Comparison of ENCODE assay signal across 12 mouse cellular contexts in genomic region chr3:144558274-144558673, GRCm38 (mm10). TPM values are rescaled to one million over a fixed set of nuclear protein-coding genes. Genes with fewer than 3 reads are reported as not detected.
A peak's percentile ranks its signal among the peaks of the same experiment; 100 is the strongest.
DNase-seq lines count a peak whose midpoint lies in the region; ATAC-seq lines count a peak whose summit lies in the region.
"Had no signal": no experiment of that assay in that cellular context is flagged by ENCODE, and none has a peak within 500 bp of the region (broad histone marks: within the 10 kb centered on the region; RNA-seq: fewer than 3 reads in every experiment).

No protein-coding gene starts in this region.

- no peak for DNase-seq in heart, postnatal 25 days (ENCODE audit: low spot score)
- DNase-seq in embryo, embryonic 9.5 days (ENCODE audit: extremely low spot score), result no peak
- DNase-seq in midbrain, embryonic 11.5 days (ENCODE audit: low spot score, missing footprints), result no peak
- DNase-seq: gastrocnemius, postnatal 36 days had no signal

- WGBS in heart, embryonic 16.5 days, result 54% methylated on average over 5 of the region's 5 CpGs
- WGBS in midbrain, embryonic 12.5 days, result 46% methylated on average over 5 of the region's 5 CpGs
- 44% methylated on average over 5 of the region's 5 CpGs for WGBS in midbrain, embryonic 15.5 days
- WGBS in forebrain, embryonic 15.5 days, result 38% methylated on average over 5 of the region's 5 CpGs
- 41% methylated on average over 5 of the region's 5 CpGs for WGBS in stomach, embryonic 16.5 days
- WGBS in midbrain, embryonic 11.5 days, result 43% methylated on average over 5 of the region's 5 CpGs

- 0 out of 2 replicates have a peak overlapping the region, but pooled peaks have one; percentile 23 for H3K4me2 ChIP-seq in heart, embryonic 16.5 days (ENCODE audit: low read depth, low read length)
- H3K4me2 ChIP-seq in midbrain, embryonic 12.5 days (replicated peaks), result no peak overlapping the region
- H3K4me2 ChIP-seq in midbrain, embryonic 15.5 days, result no peak overlapping the region
- H3K4me2 ChIP-seq in forebrain, embryonic 15.5 days (replicated peaks), result no peak overlapping the region; the same call in 1 of the 2 replicates
- no peak overlapping the region for H3K4me2 ChIP-seq in stomach, embryonic 16.5 days (ENCODE audit: low read depth, low read length)
- no peak overlapping the region for H3K4me2 ChIP-seq in midbrain, embryonic 11.5 days
- H3K4me2 ChIP-seq: hindbrain, embryonic 14.5 days had no signal

- no peak overlapping the region for H3K9ac ChIP-seq in heart, embryonic 16.5 days (ENCODE audit: low read length)
- 0 out of 2 replicates have a peak overlapping the region, but pooled peaks have one; percentile 6 for H3K9ac ChIP-seq in midbrain, embryonic 12.5 days (replicated peaks)
- no peak overlapping the region for H3K9ac ChIP-seq in midbrain, embryonic 15.5 days
- H3K9ac ChIP-seq in forebrain, embryonic 15.5 days (replicated peaks), result no peak overlapping the region
- H3K9ac ChIP-seq in stomach, embryonic 16.5 days (ENCODE audit: low read length), result no peak overlapping the region
- no peak overlapping the region for H3K9ac ChIP-seq in midbrain, embryonic 11.5 days (ENCODE audit: low read length)
- H3K9ac ChIP-seq: hindbrain, embryonic 14.5 days had no signal

- H3K4me3 ChIP-seq in heart, embryonic 16.5 days (ENCODE audit: low read length), result no peak overlapping the region
- no peak overlapping the region for H3K4me3 ChIP-seq in midbrain, embryonic 12.5 days
- H3K4me3 ChIP-seq in midbrain, embryonic 15.5 days, result no peak overlapping the region
- no peak overlapping the region for H3K4me3 ChIP-seq in forebrain, embryonic 15.5 days
- no peak overlapping the region for H3K4me3 ChIP-seq in stomach, embryonic 16.5 days (replicated peaks; ENCODE audit: low read length)
- H3K4me3 ChIP-seq in midbrain, embryonic 11.5 days (ENCODE audit: low read depth, low read length), result no peak overlapping the region
- H3K4me3 ChIP-seq: left cerebral cortex, adult 2 months had no signal

- H3K27ac ChIP-seq in heart, embryonic 16.5 days (ENCODE audit: low read length), result no peak overlapping the region
- no peak overlapping the region for H3K27ac ChIP-seq in midbrain, embryonic 12.5 days (replicated peaks)
- no peak overlapping the region for H3K27ac ChIP-seq in midbrain, embryonic 15.5 days
- peak overlapping the region; percentile 56 for H3K27ac ChIP-seq in forebrain, embryonic 15.5 days (replicated peaks)
- H3K27ac ChIP-seq in stomach, embryonic 16.5 days (ENCODE audit: low read length), result no peak overlapping the region
- no peak overlapping the region for H3K27ac ChIP-seq in midbrain, embryonic 11.5 days (ENCODE audit: low read depth, low read length)
- H3K27ac ChIP-seq: hindbrain, embryonic 14.5 days; left cerebral cortex, adult 2 months had no signal

- intact Hi-C loops in heart, postnatal 25 days (cut with DNase I), result no loop called here

- no peaks in the 10 kb centered on the region for H3K36me3 ChIP-seq in heart, embryonic 16.5 days (ENCODE audit: control insufficient read depth, insufficient read depth)
- no peaks in the 10 kb centered on the region for H3K36me3 ChIP-seq in midbrain, embryonic 12.5 days
- H3K36me3 ChIP-seq in midbrain, embryonic 15.5 days (replicated peaks), result no peaks in the 10 kb centered on the region
- H3K36me3 ChIP-seq in forebrain, embryonic 15.5 days, result no peaks in the 10 kb centered on the region
- no peaks in the 10 kb centered on the region for H3K36me3 ChIP-seq in stomach, embryonic 16.5 days (ENCODE audit: control insufficient read depth, insufficient read depth, low read length)
- no peaks in the 10 kb centered on the region for H3K36me3 ChIP-seq in midbrain, embryonic 11.5 days (ENCODE audit: control insufficient read depth, insufficient read depth, low read length)

- ATAC-seq in heart, embryonic 16.5 days (replicated peaks; ENCODE audit: extremely low read depth, insufficient read depth, low FRiP score), result no peak
- no peak for ATAC-seq in midbrain, embryonic 12.5 days (ENCODE audit: low FRiP score, low read depth)
- no peak for ATAC-seq in midbrain, embryonic 15.5 days (replicated peaks)
- 0 out of 2 replicates have a peak, but pooled peaks have one; percentile 28 for ATAC-seq in forebrain, embryonic 15.5 days (replicated peaks)
- peak; percentile 37; the same call in 1 of the 2 replicates for ATAC-seq in stomach, embryonic 16.5 days (ENCODE audit: insufficient read depth, low FRiP score)
- ATAC-seq in midbrain, embryonic 11.5 days (ENCODE audit: low FRiP score), result no peak
- ATAC-seq: CD4-positive, CD25-positive, alpha-beta regulatory T cell, adult 4 months had no signal

- peaks cover 25% of the 10 kb centered on the region for H3K4me1 ChIP-seq in heart, embryonic 16.5 days (ENCODE audit: control insufficient read depth, insufficient read depth, low read length)
- peaks cover 42% of the 10 kb centered on the region for H3K4me1 ChIP-seq in midbrain, embryonic 12.5 days
- H3K4me1 ChIP-seq in midbrain, embryonic 15.5 days, result peaks cover 28% of the 10 kb centered on the region
- H3K4me1 ChIP-seq in forebrain, embryonic 15.5 days, result peaks cover 54% of the 10 kb centered on the region
- peaks cover 25% of the 10 kb centered on the region for H3K4me1 ChIP-seq in stomach, embryonic 16.5 days (ENCODE audit: control insufficient read depth, insufficient read depth, low read length)
- peaks cover 17% of the 10 kb centered on the region for H3K4me1 ChIP-seq in midbrain, embryonic 11.5 days (ENCODE audit: control insufficient read depth, insufficient read depth, low read length)

- no peaks in the 10 kb centered on the region for H3K9me3 ChIP-seq in heart, embryonic 16.5 days (replicated peaks; ENCODE audit: control insufficient read depth, low read length)
- no peaks in the 10 kb centered on the region for H3K9me3 ChIP-seq in midbrain, embryonic 12.5 days
- H3K9me3 ChIP-seq in midbrain, embryonic 15.5 days, result no peaks in the 10 kb centered on the region
- no peaks in the 10 kb centered on the region for H3K9me3 ChIP-seq in forebrain, embryonic 15.5 days
- no peaks in the 10 kb centered on the region for H3K9me3 ChIP-seq in stomach, embryonic 16.5 days (replicated peaks; ENCODE audit: control insufficient read depth, low read length)
- H3K9me3 ChIP-seq in midbrain, embryonic 11.5 days (ENCODE audit: control insufficient read depth, low read length), result no peaks in the 10 kb centered on the region

- H3K27me3 ChIP-seq in heart, embryonic 16.5 days (ENCODE audit: control insufficient read depth, insufficient read depth, low read length), result no peaks in the 10 kb centered on the region
- H3K27me3 ChIP-seq in midbrain, embryonic 12.5 days, result no peaks in the 10 kb centered on the region
- no peaks in the 10 kb centered on the region for H3K27me3 ChIP-seq in midbrain, embryonic 15.5 days (replicated peaks)
- H3K27me3 ChIP-seq in forebrain, embryonic 15.5 days, result no peaks in the 10 kb centered on the region
- H3K27me3 ChIP-seq in stomach, embryonic 16.5 days (ENCODE audit: control insufficient read depth, insufficient read depth, low read length), result no peaks in the 10 kb centered on the region
- no peaks in the 10 kb centered on the region for H3K27me3 ChIP-seq in midbrain, embryonic 11.5 days (ENCODE audit: control insufficient read depth, insufficient read depth, low read length)

RNA-seq across cellular contexts. Expression of gene Hs2st1, which starts 11.7 kb away (rescaled TPM):
- 6.3 and 6.6 TPM in 2 replicates for polyA plus RNA-seq in heart, embryonic 16.5 days (2015; fragmentation: Nextera tagmentation; extraction: Ambion mirVana)
- total RNA-seq in heart, postnatal 25 days (2021), result 10 to 100 TPM in 1 of 2 experiments, 1 to 10 TPM in 1; 9.8 to 10.3 TPM
- 25.1 and 29.2 TPM in 2 replicates for polyA plus RNA-seq in midbrain, embryonic 12.5 days (2016; fragmentation: Nextera tagmentation; extraction: Ambion mirVana)
- 15.6 and 17.1 TPM in 2 replicates for polyA plus RNA-seq in midbrain, embryonic 15.5 days (2015; fragmentation: Nextera tagmentation; extraction: Ambion mirVana)
- 19.7 and 21.5 TPM in 2 replicates for polyA plus RNA-seq in forebrain, embryonic 15.5 days (2015; fragmentation: Nextera tagmentation; extraction: Ambion mirVana)
- 8.2 and 10.5 TPM in 2 replicates for polyA plus RNA-seq in stomach, embryonic 16.5 days (2015; fragmentation: Nextera tagmentation; extraction: Ambion mirVana)
- 16.5 and 16.9 TPM in 2 replicates for polyA plus RNA-seq in midbrain, embryonic 11.5 days (2014; fragmentation: Nextera tagmentation; extraction: Ambion mirVana)

RNA-seq across cellular contexts. Expression of gene Selenof, which starts 11.8 kb away (rescaled TPM):
- polyA plus RNA-seq in heart, embryonic 16.5 days (2015; fragmentation: Nextera tagmentation; extraction: Ambion mirVana), result 453 and 470 TPM in 2 replicates
- 100 to 1,000 TPM; 141 to 147 TPM for total RNA-seq in heart, postnatal 25 days (2021)
- polyA plus RNA-seq in midbrain, embryonic 12.5 days (2016; fragmentation: Nextera tagmentation; extraction: Ambion mirVana), result 460 and 470 TPM in 2 replicates
- polyA plus RNA-seq in midbrain, embryonic 15.5 days (2015; fragmentation: Nextera tagmentation; extraction: Ambion mirVana), result 501 and 507 TPM in 2 replicates
- polyA plus RNA-seq in forebrain, embryonic 15.5 days (2015; fragmentation: Nextera tagmentation; extraction: Ambion mirVana), result 528 and 529 TPM in 2 replicates
- polyA plus RNA-seq in stomach, embryonic 16.5 days (2015; fragmentation: Nextera tagmentation; extraction: Ambion mirVana), result 610 and 622 TPM in 2 replicates
- 414 and 426 TPM in 2 replicates for polyA plus RNA-seq in midbrain, embryonic 11.5 days (2014; fragmentation: Nextera tagmentation; extraction: Ambion mirVana)

Comparison
In these comparisons a context has a peak if more than half of its experiments do, and no peak if none do; other contexts are left out.
1. ATAC-seq: peak in forebrain, embryonic 15.5 days (single experiment) and stomach, embryonic 16.5 days (single experiment); none in heart, embryonic 16.5 days (single experiment), midbrain, embryonic 12.5 days (single experiment), midbrain, embryonic 15.5 days (single experiment) and midbrain, embryonic 11.5 days (single experiment).